Mouse (Mus musculus): ENCODE measurements around the gene Acat2.
"Not testable (repeated sequence)": the region's sequence is repeated elsewhere in the genome, so short reads cannot be mapped to it uniquely, and the experiment has no call there.

The Acat2 gene

DNA sequence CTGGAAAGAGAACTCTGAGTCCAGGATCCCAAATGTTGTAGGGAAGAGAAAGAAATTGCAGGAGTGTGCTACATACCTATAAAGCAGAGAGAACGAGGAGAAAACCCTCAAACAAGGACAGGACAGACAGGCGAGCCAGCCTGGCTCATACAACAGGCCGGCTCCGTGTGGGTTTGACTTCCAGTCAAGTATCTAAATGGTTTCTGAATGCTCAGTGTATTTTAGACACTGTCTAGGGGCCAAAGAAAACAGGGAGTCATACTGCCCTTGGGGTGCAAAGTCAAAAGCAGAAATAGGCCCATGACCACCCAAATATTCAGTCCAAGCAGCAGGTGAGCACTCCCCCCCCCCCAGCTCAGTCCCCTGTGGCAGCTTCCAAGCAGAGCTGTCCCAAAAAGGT is 54.7 kb downstream of the Acat2 start:
- no peak for DNase-seq

GRCm38 (mm10) chr17:12904349-12904748 is 56.2 kb downstream of the Acat2 start:
- no peak for DNase-seq

GRCm38 (mm10) chr17:12903372-12904333 is 56.9 kb downstream of the Acat2 start:
- DNase-seq: no peak

GRCm38 (mm10) chr17:12902291-12902690 is 58.3 kb downstream of the Acat2 start:
- no peak for DNase-seq

DNA sequence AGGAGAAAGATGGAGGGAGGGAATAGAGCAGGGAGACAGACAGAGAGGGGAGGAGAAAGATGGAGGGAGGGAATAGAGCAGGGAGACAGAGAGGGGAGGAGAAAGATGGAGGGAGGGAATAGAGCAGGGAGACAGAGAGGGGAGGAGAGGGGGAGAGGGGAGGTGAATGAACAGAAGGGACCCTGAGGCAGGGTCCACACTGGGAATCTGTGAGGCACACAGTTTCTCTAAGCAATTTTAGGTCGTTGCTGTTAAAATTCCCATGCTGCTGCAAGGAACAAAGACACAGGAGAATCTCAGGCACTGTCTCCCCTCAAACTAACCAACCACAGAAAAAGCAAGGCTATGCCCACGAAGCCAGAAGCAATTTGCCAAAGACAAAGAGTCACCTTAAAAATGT is 61.9 kb downstream of the Acat2 start:
- not testable (repeated sequence) for DNase-seq

DNA sequence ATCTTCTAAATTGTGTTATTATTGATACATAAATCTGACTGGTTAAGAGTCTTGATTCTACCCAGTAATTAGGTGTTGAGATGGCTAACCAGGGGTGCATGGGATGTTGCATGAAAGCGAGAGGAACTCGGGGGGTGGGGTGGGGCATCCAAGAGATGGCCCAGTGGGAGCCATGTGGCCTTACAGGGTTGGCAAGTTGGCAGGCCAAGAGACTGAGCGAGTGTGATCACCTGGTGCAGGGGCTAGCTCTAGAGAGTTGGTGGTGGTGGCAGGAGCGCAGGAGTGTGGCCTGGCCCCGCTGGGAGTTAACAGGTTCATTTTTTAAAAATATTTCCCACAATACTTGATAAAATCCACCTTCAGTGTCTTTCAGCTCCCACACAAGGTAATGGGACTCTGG is 62.9 kb downstream of the Acat2 start:
- DNase-seq: no peak
